Mouse (Mus musculus) lung, adult 2 months (tissue): ENCODE results near the gene S100a11.

Source experiments
- CTCF ChIP-seq: fragments of 200-500 bp; IDR thresholded peaks from 2 replicates; pipeline ENCODE4 v1.5.1; 2011; ENCODE audit warnings: mild to moderate bottlenecking, low read length, control low read depth; ENCODE audit not compliant: insufficient read depth
- POLR2A ChIP-seq: fragments of 200-500 bp; IDR thresholded peaks from 2 replicates; pipeline ENCODE4 v1.6.1; 2011; ENCODE audit warnings: low read depth, mild to moderate bottlenecking, control low read depth, low read length, borderline replicate concordance; ENCODE audit errors: extremely low read depth

DNA sequence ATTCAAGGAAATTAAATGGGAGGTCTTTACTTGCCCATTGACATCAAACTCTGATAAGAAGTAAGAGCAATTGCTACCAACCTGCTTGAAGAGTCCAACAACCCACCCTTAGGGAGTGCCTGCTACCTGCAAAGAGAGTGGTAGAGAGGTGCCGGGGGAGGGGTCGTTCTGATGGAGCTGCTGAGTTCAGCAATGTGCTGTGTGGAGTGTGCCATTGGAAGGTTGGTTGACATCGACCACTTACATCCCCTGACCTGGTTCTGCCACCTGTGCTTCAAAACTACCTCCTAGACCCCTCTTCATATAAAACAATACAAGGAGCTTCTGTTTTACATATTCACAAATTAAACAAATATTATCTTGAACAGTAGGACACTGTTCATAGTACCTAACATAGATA lies 7.0 kb downstream of the S100a11 start:
- TF ChIP-seq POLR2A, result 0 out of 2 replicates have a peak, but pooled peaks have one; percentile 15
- TF ChIP-seq CTCF, result no peak
